Mouse (Mus musculus): ENCODE data around the gene Kcnd3.

GRCm38 (mm10) chr3:105528860-105529259 lies 76.7 kb downstream of the Kcnd3 start:
- TF ChIP-seq POLR2A (IDR thresholded peaks at IDR 0.05; ENCODE audit: low read depth, low read length) (no peak), CTCF (conservative IDR thresholded peaks at IDR 0.05; ENCODE audit: insufficient read depth, insufficient read length, low read depth, low read length) (no peak)
